Mouse (Mus musculus): ENCODE data around the gene Hist1h4k. TPM values are rescaled to one million over a fixed set of nuclear protein-coding genes. Genes with fewer than 3 reads are reported as not detected.
"Not testable (repeated sequence)": the region's sequence is repeated elsewhere in the genome, so short reads cannot be mapped to it uniquely, and the experiment has no call there.

Gene Hist1h4k
- total RNA-seq, 2 experiments from 2014 or later: 76.7 to 88.9 TPM

GRCm38 (mm10) chr13:21721107-21721756, 29.1 kb downstream of the Hist1h4k start:
- not testable (repeated sequence) for DNase-seq (ENCODE audit: low spot score in 2 of 2)

GRCm38 (mm10) chr13:21718381-21719080, 31.8 kb downstream of the Hist1h4k start:
- no peak for DNase-seq (ENCODE audit: low spot score in 2 of 2)

GRCm38 (mm10) chr13:21717397-21718357, 32.6 kb downstream of the Hist1h4k start, which contains the start of gene Hist1h3h:
Gene Hist1h3h (plus strand): TSS chr13:21717659.
- peak; percentile 62 to 67 for DNase-seq (ENCODE audit: low spot score in 2 of 2)

GRCm38 (mm10) chr13:21716540-21717391, 33.5 kb downstream of the Hist1h4k start:
- peak in 1 of 2 experiments; percentile 11 for DNase-seq (ENCODE audit: low spot score in 2 of 2)

- DNase-seq (ENCODE audit: low spot score in 2 of 2): peak; percentile 35 to 73
Measured at GRCm38 (mm10) chr13:21715864-21716539, 34.3 kb downstream of the Hist1h4k start, which contains the start of the genes Hist1h2bl and Hist1h2ai. Gene Hist1h2bl (minus strand): TSS chr13:21716143. Gene Hist1h2ai (plus strand): TSS chr13:21716422.

GRCm38 (mm10) chr13:21715131-21715863, 35.0 kb downstream of the Hist1h4k start:
- no peak for DNase-seq (ENCODE audit: low spot score in 2 of 2)

GRCm38 (mm10) chr13:21714725-21715124, 35.6 kb downstream of the Hist1h4k start:
- DNase-seq (ENCODE audit: low spot score in 2 of 2): peak; percentile 45 to 49

- no peak for DNase-seq (ENCODE audit: low spot score in 2 of 2)
Measured at GRCm38 (mm10) chr13:21711698-21712097, 38.6 kb downstream of the Hist1h4k start.

GRCm38 (mm10) chr13:21710821-21711525, 39.3 kb downstream of the Hist1h4k start:
- peak; percentile 74 to 87 for DNase-seq (ENCODE audit: low spot score in 2 of 2)

- DNase-seq (ENCODE audit: low spot score in 2 of 2): peak; percentile 84 to 88
Measured at GRCm38 (mm10) chr13:21710031-21710711, 40.1 kb downstream of the Hist1h4k start.

GRCm38 (mm10) chr13:21706669-21707068, 43.6 kb downstream of the Hist1h4k start:
- DNase-seq (ENCODE audit: low spot score in 2 of 2): no peak

Small RNA genes lying within 50 kb of the gene (microRNA-seq; reads per million reads assigned to microRNA genes)
- gene Gm44346 (ENCODE audit: borderline number of aligned reads in 2 of 2): 0 reads per million in 2 experiments
- gene Gm44357 (ENCODE audit: borderline number of aligned reads in 2 of 2): 0 reads per million in 2 experiments
- gene Gm44367 (ENCODE audit: borderline number of aligned reads in 2 of 2): 0 reads per million in 2 experiments
- gene Gm44454 (ENCODE audit: borderline number of aligned reads in 2 of 2): 0 reads per million in 2 experiments

Other genes starting within 250 kb of the Hist1h4k start
- 100 to 1,000 TPM in 1 of 2 experiments, 10 to 100 TPM in 1; 87.5 to 171 TPM for gene Gm11273, start 249.1 kb downstream of the Hist1h4k start, total RNA-seq (2021)
- gene Zkscan8, start 219.4 kb downstream of the Hist1h4k start, total RNA-seq (2021): 10 to 100 TPM; 13.5 to 15.6 TPM
- not detected for gene Olfr1366, start 207.7 kb downstream of the Hist1h4k start, total RNA-seq (2021)
- gene Olfr1535, start 190.6 kb downstream of the Hist1h4k start, total RNA-seq (2021): not detected
- gene Olfr1364, start 168.7 kb downstream of the Hist1h4k start, total RNA-seq (2021): not detected
- gene Olfr1362, start 136.5 kb downstream of the Hist1h4k start, total RNA-seq (2021): not detected
- gene Olfr11, start 108.0 kb downstream of the Hist1h4k start, total RNA-seq (2021): not detected
- not detected for gene Olfr1361, start 87.1 kb downstream of the Hist1h4k start, total RNA-seq (2021)
- gene Olfr1360, start 73.1 kb downstream of the Hist1h4k start, total RNA-seq (2021): not detected
- not detected for gene Olfr1359, start 52.4 kb downstream of the Hist1h4k start, total RNA-seq (2021)
- 10 to 100 TPM; 21.3 to 23.3 TPM for gene Hist1h2bl, start 34.4 kb downstream of the Hist1h4k start, total RNA-seq (2021)
- gene Hist1h2ai, start 34.1 kb downstream of the Hist1h4k start, total RNA-seq (2021): 10 to 100 TPM; 21.4 to 30.6 TPM
- gene Hist1h3h, start 32.8 kb downstream of the Hist1h4k start, total RNA-seq (2021): 10 to 100 TPM; 25.1 to 28.5 TPM
- 1 to 10 TPM; 5.2 to 5.8 TPM for gene Hist1h2bm, start 28.5 kb downstream of the Hist1h4k start, total RNA-seq (2021)
- 1 to 10 TPM; 5.4 TPM for gene Hist1h4j, start 15.4 kb downstream of the Hist1h4k start, total RNA-seq (2021)
- 1 to 10 TPM; 7.9 to 8.1 TPM for gene Hist1h2ak, start 3.3 kb upstream of the Hist1h4k start, total RNA-seq (2021)
- gene Hist1h2bn, start 3.6 kb upstream of the Hist1h4k start, total RNA-seq (2021): 10 to 100 TPM; 11.4 to 15.3 TPM
- gene Hist1h1b, start 30.1 kb upstream of the Hist1h4k start, total RNA-seq (2021): 10 to 100 TPM in 1 of 2 experiments, 1 to 10 TPM in 1; 8.8 to 12.2 TPM
- gene Hist1h3i, start 32.9 kb upstream of the Hist1h4k start, total RNA-seq (2021): 10 to 100 TPM; 21.8 to 29.9 TPM
- gene Hist1h2an, start 36.7 kb upstream of the Hist1h4k start, total RNA-seq (2021): 1 to 10 TPM; 2.5 to 4.4 TPM
- gene Hist1h2bp, start 37.0 kb upstream of the Hist1h4k start, total RNA-seq (2021): 1 to 10 TPM; 5.8 to 8.9 TPM
- gene Hist1h2bq, start 59.7 kb upstream of the Hist1h4k start, total RNA-seq (2021): 10 to 100 TPM; 45.1 to 68.5 TPM
- gene Hist1h2ao, start 60.0 kb upstream of the Hist1h4k start, total RNA-seq (2021): 10 to 100 TPM in 1 of 2 experiments, 1 to 10 TPM in 1; 3.6 to 44.2 TPM
- gene Hist1h4m, start 61.2 kb upstream of the Hist1h4k start, total RNA-seq (2021): 100 to 1,000 TPM; 185 to 195 TPM
- 10 to 100 TPM; 33.0 to 84.6 TPM for gene Hist1h4n, start 81.7 kb upstream of the Hist1h4k start, total RNA-seq (2021)
- 10 to 100 TPM in 1 of 2 experiments, 1 to 10 TPM in 1; 8.6 to 29.1 TPM for gene Hist1h2ap, start 83.0 kb upstream of the Hist1h4k start, total RNA-seq (2021)
- gene Hist1h2br, start 83.2 kb upstream of the Hist1h4k start, total RNA-seq (2021): 10 to 100 TPM; 43.9 to 68.8 TPM
- 1 to 10 TPM in 1 of 2 experiments, under 1 TPM in 1; 0.80 to 1.5 TPM for gene Zfp184, start 194.6 kb upstream of the Hist1h4k start, total RNA-seq (2021)
- gene Pom121l2, start 230.7 kb upstream of the Hist1h4k start, total RNA-seq (2021): not detected

Measured in adrenal gland, adult 18-20 months (tissue).